Mouse (Mus musculus): ENCODE measurements around the gene Abcf2.
A peak's percentile ranks its signal among the peaks of the same experiment; 100 is the strongest.

The Abcf2 gene

GRCm38 (mm10) chr5:24601911-24602750, 24.9 kb upstream of the Abcf2 start:
- DNase-seq (ENCODE audit: low read depth, low spot score) = no peak

- no peak for DNase-seq (ENCODE audit: low read depth, low spot score)
Measured at GRCm38 (mm10) chr5:24601071-24601835, 24.0 kb upstream of the Abcf2 start.

GRCm38 (mm10) chr5:24600236-24600635, 23.0 kb upstream of the Abcf2 start:
- no peak for DNase-seq (ENCODE audit: low read depth, low spot score)

- DNase-seq (ENCODE audit: low read depth, low spot score) = no peak
Measured at GRCm38 (mm10) chr5:24599137-24599536, 21.9 kb upstream of the Abcf2 start.

- DNase-seq (ENCODE audit: low read depth, low spot score) = no peak
Measured at GRCm38 (mm10) chr5:24598570-24599006, 21.3 kb upstream of the Abcf2 start.

- DNase-seq (ENCODE audit: low read depth, low spot score) = no peak
Measured at GRCm38 (mm10) chr5:24597901-24598569, 20.8 kb upstream of the Abcf2 start.

- peak; percentile 68 for DNase-seq (ENCODE audit: low read depth, low spot score)
Measured at GRCm38 (mm10) chr5:24597221-24597728, 20.0 kb upstream of the Abcf2 start.

GRCm38 (mm10) chr5:24596519-24597171, 19.4 kb upstream of the Abcf2 start:
- DNase-seq (ENCODE audit: low read depth, low spot score) = no peak

- DNase-seq (ENCODE audit: low read depth, low spot score) = no peak
Measured at GRCm38 (mm10) chr5:24595786-24596380, 18.6 kb upstream of the Abcf2 start.

GRCm38 (mm10) chr5:24595261-24595660, 18.0 kb upstream of the Abcf2 start:
- DNase-seq (ENCODE audit: low read depth, low spot score) = no peak

GRCm38 (mm10) chr5:24594346-24594745, 17.1 kb upstream of the Abcf2 start:
- no peak for DNase-seq (ENCODE audit: low read depth, low spot score)

GRCm38 (mm10) chr5:24593928-24594327, 16.7 kb upstream of the Abcf2 start:
- no peak for DNase-seq (ENCODE audit: low read depth, low spot score)

GRCm38 (mm10) chr5:24593230-24593629, 16.0 kb upstream of the Abcf2 start:
- no peak for DNase-seq (ENCODE audit: low read depth, low spot score)

- no peak for DNase-seq (ENCODE audit: low read depth, low spot score)
Measured at GRCm38 (mm10) chr5:24592471-24593160, 15.3 kb upstream of the Abcf2 start.

- no peak for DNase-seq (ENCODE audit: low read depth, low spot score)
Measured at GRCm38 (mm10) chr5:24591796-24592470, 14.7 kb upstream of the Abcf2 start.

- no peak for DNase-seq (ENCODE audit: low read depth, low spot score)
Measured at GRCm38 (mm10) chr5:24591268-24591721, 14.0 kb upstream of the Abcf2 start.

- no peak for DNase-seq (ENCODE audit: low read depth, low spot score)
Measured at GRCm38 (mm10) chr5:24589511-24590500, 12.5 kb upstream of the Abcf2 start.

- no peak for DNase-seq (ENCODE audit: low read depth, low spot score)
Measured at GRCm38 (mm10) chr5:24587200-24587577, 9.9 kb upstream of the Abcf2 start.

Measured in retina, postnatal 7 days (tissue).